Mouse (Mus musculus): ENCODE data around the gene Acer3. TPM values are rescaled to one million over a fixed set of nuclear protein-coding genes. Genes with fewer than 3 reads are reported as not detected.

Gene Acer3
- total and polyA plus RNA-seq, 3 experiments = 12.1 to 145 (median 67.7) TPM

DNA sequence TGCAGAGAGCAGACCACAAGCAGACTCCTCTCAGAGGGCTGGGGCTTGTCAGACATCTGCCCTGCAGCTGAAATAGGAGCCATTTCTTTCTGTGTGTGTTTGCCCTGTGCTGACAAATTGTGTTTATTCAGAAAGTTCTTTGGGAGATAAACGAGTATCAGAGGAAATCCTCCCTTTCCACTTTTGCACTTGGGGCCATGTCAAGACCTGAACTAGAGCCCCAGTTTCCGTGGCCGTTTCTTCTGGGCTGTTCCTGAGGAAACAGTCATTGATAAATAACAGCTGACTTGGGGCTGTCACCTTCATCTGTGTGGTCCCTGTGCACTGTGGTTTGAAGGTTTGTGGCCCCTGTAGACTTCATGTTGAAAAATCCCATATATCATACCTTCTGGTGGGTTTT is 10.9 kb upstream of the Acer3 start:
- Histone ChIP-seq H3K9me3 (replicated peaks) (no peaks in the 10 kb centered on the region), H3K4me1 (ENCODE audit: insufficient read depth, low read depth, low read length) (peaks cover 65% of the 10 kb centered on the region), H3K27me3 (ENCODE audit: insufficient read depth, low read length) (no peaks in the 10 kb centered on the region), H3K4me3 (ENCODE audit: low read depth, low read length) (no peak overlapping the region), H3K36me3 (replicated peaks) (no peaks in the 10 kb centered on the region)
- DNase-seq (ENCODE audit: low spot score) (no peak), ATAC-seq (ENCODE audit: extremely low read depth, insufficient number of reproducible peaks, low FRiP score, poor library complexity, severe bottlenecking) (no peak)
- no peak for TF ChIP-seq CTCF (IDR thresholded peaks at IDR 0.05; ENCODE audit: low read depth, low read length)
- TF ChIP-seq GATA2 (IDR thresholded peaks at IDR 0.05; ENCODE audit: borderline replicate concordance, low read depth, low read length) = no peak
- TF ChIP-seq GATA1 (IDR thresholded peaks at IDR 0.05; ENCODE audit: borderline replicate concordance, low read length) = no peak
- no peak for TF ChIP-seq TAL1 (conservative IDR thresholded peaks at IDR 0.05; ENCODE audit: low read depth, low read length)
- TF ChIP-seq POLR2AphosphoS5 (IDR thresholded peaks at IDR 0.05; ENCODE audit: insufficient replicate concordance, low read depth, low read length) = no peak

DNA sequence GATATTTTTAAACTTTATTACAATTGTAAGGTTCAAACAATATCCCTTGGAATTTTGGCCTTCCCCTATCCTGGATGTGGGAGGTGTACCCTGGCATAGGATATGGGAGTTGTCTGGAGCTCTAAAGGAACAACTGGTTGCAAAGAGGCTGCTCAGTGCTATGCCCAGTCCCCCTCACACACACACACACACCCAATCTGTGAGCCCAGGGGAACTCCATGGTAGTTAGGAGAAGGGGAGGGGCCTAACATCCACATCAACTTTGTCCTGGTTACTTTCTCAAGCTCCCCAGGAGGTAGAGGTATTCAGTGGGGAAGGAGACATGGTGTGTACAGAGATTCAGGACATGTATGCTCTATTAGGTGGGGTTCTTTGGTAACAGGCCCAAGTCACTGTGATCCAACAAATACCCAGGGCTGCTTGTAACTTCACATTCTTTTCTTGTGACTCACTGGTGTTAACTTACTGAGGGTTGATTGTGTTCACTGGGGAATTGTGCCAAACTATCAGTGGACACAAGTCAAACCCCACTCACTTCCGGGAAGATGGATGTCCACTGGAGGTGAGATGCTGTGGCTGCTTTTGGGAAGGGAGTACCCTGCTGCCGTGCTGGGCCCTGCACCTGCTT is 9.5 kb upstream of the Acer3 start:
- Histone ChIP-seq H3K4me3 (ENCODE audit: low read depth, low read length) (no peak overlapping the region; the same call in 1 of the 2 replicates), H3K9me3 (replicated peaks) (no peaks in the 10 kb centered on the region), H3K4me1 (ENCODE audit: insufficient read depth, low read depth, low read length) (peaks cover 64% of the 10 kb centered on the region), H3K36me3 (replicated peaks) (no peaks in the 10 kb centered on the region), H3K27me3 (ENCODE audit: insufficient read depth, low read length) (no peaks in the 10 kb centered on the region)
- ATAC-seq (ENCODE audit: extremely low read depth, insufficient number of reproducible peaks, low FRiP score, poor library complexity, severe bottlenecking) = no peak
- TF ChIP-seq GATA1 (IDR thresholded peaks at IDR 0.05; ENCODE audit: borderline replicate concordance, low read length) (no peak), CTCF (IDR thresholded peaks at IDR 0.05; ENCODE audit: low read depth, low read length) (no peak), GATA2 (IDR thresholded peaks at IDR 0.05; ENCODE audit: borderline replicate concordance, low read depth, low read length) (no peak), POLR2AphosphoS5 (IDR thresholded peaks at IDR 0.05; ENCODE audit: insufficient replicate concordance, low read depth, low read length) (no peak), TAL1 (conservative IDR thresholded peaks at IDR 0.05; ENCODE audit: low read depth, low read length) (no peak)
- no peak for DNase-seq (ENCODE audit: low spot score)

DNA sequence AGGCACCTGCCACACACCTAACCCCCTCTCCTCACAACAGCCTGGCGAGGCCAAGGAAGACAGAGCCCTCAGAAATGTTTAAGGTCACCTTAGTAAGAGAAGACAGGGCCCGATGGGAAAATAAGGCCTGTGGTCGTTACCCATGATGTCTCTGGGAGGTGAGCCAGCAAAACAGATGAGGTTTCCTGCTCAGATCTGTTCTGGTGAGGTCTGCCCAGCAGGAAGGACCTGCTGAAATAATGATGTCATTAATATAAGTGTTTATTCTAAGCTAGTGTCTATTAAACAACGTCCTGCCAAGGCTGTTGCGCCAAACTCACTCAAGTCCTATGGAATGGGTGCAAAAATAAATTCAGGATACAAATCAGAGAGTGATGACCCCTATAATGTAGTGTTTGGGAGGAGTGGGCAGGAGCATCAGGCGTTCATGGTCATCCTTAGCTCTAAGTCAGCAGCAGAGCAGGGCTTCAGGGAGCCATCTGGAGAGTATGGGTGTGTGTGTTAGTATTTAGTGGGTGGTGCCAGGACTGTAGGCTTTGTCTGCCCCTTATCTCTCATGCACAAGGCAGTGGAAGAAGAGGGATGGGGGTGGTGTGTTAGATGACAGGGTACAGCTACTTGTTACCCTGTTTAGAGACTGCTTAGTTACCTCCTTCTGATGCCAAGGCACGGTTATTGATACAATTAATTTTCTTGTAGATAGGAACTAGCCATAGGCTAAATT is 8.8 kb upstream of the Acer3 start:
- Histone ChIP-seq H3K9me3 (replicated peaks) (no peaks in the 10 kb centered on the region), H3K4me3 (ENCODE audit: low read depth, low read length) (no peak overlapping the region), H3K36me3 (replicated peaks) (no peaks in the 10 kb centered on the region), H3K27me3 (ENCODE audit: insufficient read depth, low read length) (no peaks in the 10 kb centered on the region), H3K4me1 (ENCODE audit: insufficient read depth, low read depth, low read length) (peaks cover 61% of the 10 kb centered on the region)
- ATAC-seq (ENCODE audit: extremely low read depth, insufficient number of reproducible peaks, low FRiP score, poor library complexity, severe bottlenecking) = peak; percentile 97
- DNase-seq (ENCODE audit: low spot score) = peak; percentile 76
- TF ChIP-seq POLR2AphosphoS5 (IDR thresholded peaks at IDR 0.05; ENCODE audit: insufficient replicate concordance, low read depth, low read length) (no peak), TAL1 (conservative IDR thresholded peaks at IDR 0.05; ENCODE audit: low read depth, low read length) (peak; percentile 78), CTCF (IDR thresholded peaks at IDR 0.05; ENCODE audit: low read depth, low read length) (no peak), GATA1 (IDR thresholded peaks at IDR 0.05; ENCODE audit: borderline replicate concordance, low read length) (no peak), GATA2 (IDR thresholded peaks at IDR 0.05; ENCODE audit: borderline replicate concordance, low read depth, low read length) (no peak)

DNA sequence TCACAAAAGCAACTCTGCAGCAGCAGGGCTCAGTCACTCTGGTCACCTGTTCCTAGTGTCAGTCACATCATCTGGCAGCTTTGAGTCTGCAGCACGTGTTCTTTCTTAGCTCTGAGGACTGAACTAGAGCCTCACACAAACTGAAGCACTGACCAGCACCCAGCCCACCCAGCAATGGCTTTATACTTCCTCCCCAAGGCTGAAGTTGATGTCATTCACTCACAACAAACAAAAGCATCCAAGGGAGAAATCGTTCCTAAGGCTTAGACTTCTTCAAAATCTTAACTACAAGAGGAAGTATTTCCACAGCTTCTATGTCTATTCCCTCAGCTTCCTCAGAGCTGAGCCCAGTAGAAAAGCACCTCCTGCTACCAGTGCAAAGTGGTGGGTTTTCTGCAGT is 7.3 kb upstream of the Acer3 start:
- TF ChIP-seq GATA1 (IDR thresholded peaks at IDR 0.05; ENCODE audit: borderline replicate concordance, low read length) (no peak), CTCF (IDR thresholded peaks at IDR 0.05; ENCODE audit: low read depth, low read length) (no peak), TAL1 (conservative IDR thresholded peaks at IDR 0.05; ENCODE audit: low read depth, low read length) (no peak), POLR2AphosphoS5 (IDR thresholded peaks at IDR 0.05; ENCODE audit: insufficient replicate concordance, low read depth, low read length) (no peak), GATA2 (IDR thresholded peaks at IDR 0.05; ENCODE audit: borderline replicate concordance, low read depth, low read length) (no peak)
- H3K27me3 ChIP-seq (ENCODE audit: insufficient read depth, low read length) = no peaks in the 10 kb centered on the region
- H3K36me3 ChIP-seq (replicated peaks) = no peaks in the 10 kb centered on the region
- H3K4me1 ChIP-seq (ENCODE audit: insufficient read depth, low read depth, low read length) = peaks cover 56% of the 10 kb centered on the region
- DNase-seq (ENCODE audit: low spot score) (no peak), ATAC-seq (ENCODE audit: extremely low read depth, insufficient number of reproducible peaks, low FRiP score, poor library complexity, severe bottlenecking) (no peak)
- H3K4me3 ChIP-seq (ENCODE audit: low read depth, low read length) = no peak overlapping the region
- no peaks in the 10 kb centered on the region for H3K9me3 ChIP-seq (replicated peaks)

DNA sequence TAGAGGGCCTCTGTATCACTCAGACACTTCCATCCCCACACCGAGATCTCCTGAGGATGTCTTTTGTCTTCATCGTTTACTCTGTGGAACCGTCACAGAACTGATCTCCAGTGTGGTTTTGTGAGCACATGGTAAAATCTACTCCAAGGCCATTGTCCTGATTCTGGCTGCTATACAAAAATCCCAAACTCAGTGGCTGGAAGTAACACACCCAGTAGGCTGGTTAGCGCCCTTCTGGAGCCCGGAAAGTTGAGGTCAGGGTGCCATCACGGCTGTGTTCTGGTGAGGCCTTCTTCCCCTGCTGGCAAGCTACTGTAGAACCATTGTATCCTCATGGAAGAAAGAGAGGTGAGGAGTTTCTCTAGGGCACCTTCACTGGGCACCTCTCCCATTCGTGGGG is 5.0 kb upstream of the Acer3 start:
- TF ChIP-seq CTCF (IDR thresholded peaks at IDR 0.05; ENCODE audit: low read depth, low read length) = no peak
- no peak for TF ChIP-seq TAL1 (conservative IDR thresholded peaks at IDR 0.05; ENCODE audit: low read depth, low read length)
- no peak for TF ChIP-seq GATA1 (IDR thresholded peaks at IDR 0.05; ENCODE audit: borderline replicate concordance, low read length)
- TF ChIP-seq GATA2 (IDR thresholded peaks at IDR 0.05; ENCODE audit: borderline replicate concordance, low read depth, low read length) = no peak
- TF ChIP-seq POLR2AphosphoS5 (IDR thresholded peaks at IDR 0.05; ENCODE audit: insufficient replicate concordance, low read depth, low read length) = no peak
- Histone ChIP-seq H3K4me1 (ENCODE audit: insufficient read depth, low read depth, low read length) (peaks cover 52% of the 10 kb centered on the region), H3K36me3 (replicated peaks) (no peaks in the 10 kb centered on the region), H3K9me3 (replicated peaks) (no peaks in the 10 kb centered on the region), H3K4me3 (ENCODE audit: low read depth, low read length) (no peak overlapping the region), H3K27me3 (ENCODE audit: insufficient read depth, low read length) (no peaks in the 10 kb centered on the region)
- DNase-seq (ENCODE audit: low spot score) (no peak), ATAC-seq (ENCODE audit: extremely low read depth, insufficient number of reproducible peaks, low FRiP score, poor library complexity, severe bottlenecking) (no peak)

DNA sequence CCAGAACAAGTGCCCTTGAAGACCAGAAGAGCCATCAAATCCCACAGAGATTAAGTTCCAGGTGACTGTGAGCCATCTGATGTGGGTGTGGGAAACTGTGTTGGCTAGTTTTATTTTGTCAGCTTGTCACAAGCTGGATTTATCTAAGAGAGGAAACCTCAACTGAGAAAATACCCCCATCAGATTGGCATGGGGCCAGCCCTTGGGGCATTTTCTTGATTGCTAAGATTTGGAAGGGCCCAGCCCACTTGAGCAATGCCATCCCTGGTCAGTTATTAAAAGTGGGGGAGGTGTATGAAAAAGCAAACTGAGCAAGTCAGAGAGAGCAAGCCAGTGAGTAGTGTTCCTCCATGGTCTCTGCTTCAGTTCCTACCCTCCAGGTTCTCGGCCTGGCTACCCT is 3.2 kb upstream of the Acer3 start:
- DNase-seq (ENCODE audit: low spot score) (no peak), ATAC-seq (ENCODE audit: extremely low read depth, insufficient number of reproducible peaks, low FRiP score, poor library complexity, severe bottlenecking) (no peak)
- no peaks in the 10 kb centered on the region for H3K9me3 ChIP-seq (replicated peaks)
- H3K27me3 ChIP-seq (ENCODE audit: insufficient read depth, low read length) = peaks cover 2% of the 10 kb centered on the region; the same call in 1 of the 2 replicates
- peaks cover 42% of the 10 kb centered on the region for H3K4me1 ChIP-seq (ENCODE audit: insufficient read depth, low read depth, low read length)
- H3K4me3 ChIP-seq (ENCODE audit: low read depth, low read length) = no peak overlapping the region
- TF ChIP-seq CTCF (IDR thresholded peaks at IDR 0.05; ENCODE audit: low read depth, low read length) (no peak), GATA1 (IDR thresholded peaks at IDR 0.05; ENCODE audit: borderline replicate concordance, low read length) (no peak), POLR2AphosphoS5 (IDR thresholded peaks at IDR 0.05; ENCODE audit: insufficient replicate concordance, low read depth, low read length) (no peak), GATA2 (IDR thresholded peaks at IDR 0.05; ENCODE audit: borderline replicate concordance, low read depth, low read length) (no peak), TAL1 (conservative IDR thresholded peaks at IDR 0.05; ENCODE audit: low read depth, low read length) (no peak)
- H3K36me3 ChIP-seq (replicated peaks) = no peaks in the 10 kb centered on the region

All from G1E (cell line).